Mouse (Mus musculus) bone marrow macrophage, adult 2 months (primary cell): ENCODE measurements around the gene Grk4.

ENCODE experiments used
- CTCF ChIP-seq: IDR thresholded peaks from 2 replicates; pipeline ENCODE4 v1.5.1; 2012; ENCODE audit warnings: low read depth, mild to moderate bottlenecking, low read length, moderate library complexity
- POLR2A ChIP-seq: IDR thresholded peaks from 2 replicates; pipeline ENCODE4 v1.6.1; 2012; ENCODE audit warnings: mild to moderate bottlenecking, low read depth, low read length, borderline replicate concordance

GRCm38 (mm10) chr5:34660591-34661130 is 482 bp downstream of the Grk4 start:
- TF ChIP-seq POLR2A (no peak), CTCF (no peak)
